Mouse (Mus musculus) spleen, postnatal 36 days (tissue): Measurements from ENCODE around the gene Cars.

Source experiments
- DNase-seq, 2 experiments: peaks; one replicate each; pipeline ENCODE4 v3.0.0; 2022; ENCODE audit warnings: low spot score in 2 of 2, mixed read lengths in 1 of 2

Cars gene

GRCm38 (mm10) chr7:143583956-143584355 is 15.9 kb downstream of the Cars start:
- peak; percentile 61 to 69 for DNase-seq

GRCm38 (mm10) chr7:143583025-143583424 is 16.9 kb downstream of the Cars start:
- no peak for DNase-seq

- no peak for DNase-seq
These were observed 24.1 kb downstream of the Cars start for GRCm38 (mm10) chr7:143575751-143576150.

- peak; percentile 36 to 59 for DNase-seq
These were observed 34.2 kb downstream of the Cars start for GRCm38 (mm10) chr7:143565648-143566039.

- DNase-seq, result no peak
These were observed 34.8 kb downstream of the Cars start for GRCm38 (mm10) chr7:143565015-143565647.

- DNase-seq, result no peak
These were observed 36.1 kb downstream of the Cars start for GRCm38 (mm10) chr7:143563787-143564186.

- peak in 1 of 2 experiments; percentile 10 for DNase-seq
These were observed 42.3 kb downstream of the Cars start for GRCm38 (mm10) chr7:143557616-143558015.

GRCm38 (mm10) chr7:143556964-143557610 is 42.8 kb downstream of the Cars start:
- peak; percentile 59 to 76 for DNase-seq

GRCm38 (mm10) chr7:143549588-143550220 is 50.2 kb downstream of the Cars start:
- no peak for DNase-seq

- peak; percentile 98 to 99 for DNase-seq
These were observed 50.9 kb downstream of the Cars start, which contains the start of gene Nap1l4 for GRCm38 (mm10) chr7:143548976-143549457. Gene Nap1l4, minus strand, starts transcription at chr7:143549106.

- peak; percentile 70 to 72 for DNase-seq
These were observed 51.5 kb downstream of the Cars start for GRCm38 (mm10) chr7:143548231-143548961.

GRCm38 (mm10) chr7:143546554-143546953 is 53.3 kb downstream of the Cars start:
- no peak for DNase-seq

GRCm38 (mm10) chr7:143544368-143544767 is 55.5 kb downstream of the Cars start:
- peak in 1 of 2 experiments; percentile 24 for DNase-seq

- DNase-seq, result no peak
These were observed 61.2 kb downstream of the Cars start for GRCm38 (mm10) chr7:143538671-143539070.

GRCm38 (mm10) chr7:143538229-143538628 is 61.7 kb downstream of the Cars start:
- DNase-seq, result peak in 1 of 2 experiments; percentile 15

GRCm38 (mm10) chr7:143536251-143536650 is 63.6 kb downstream of the Cars start:
- no peak for DNase-seq

- DNase-seq, result peak; percentile 15 to 35
These were observed 66.6 kb downstream of the Cars start for GRCm38 (mm10) chr7:143533284-143533683.

GRCm38 (mm10) chr7:143532410-143532809 is 67.5 kb downstream of the Cars start:
- DNase-seq, result no peak

- no peak for DNase-seq
These were observed 80.6 kb downstream of the Cars start for GRCm38 (mm10) chr7:143519333-143519732.

GRCm38 (mm10) chr7:143514416-143514768 is 85.5 kb downstream of the Cars start:
- no peak for DNase-seq

- DNase-seq, result no peak
These were observed 86.0 kb downstream of the Cars start for GRCm38 (mm10) chr7:143513763-143514415.

- DNase-seq, result no peak
These were observed 88.6 kb downstream of the Cars start for GRCm38 (mm10) chr7:143511335-143511712.
